ENCODE assay signal across 9 mouse cellular contexts in the genomic region with DNA sequence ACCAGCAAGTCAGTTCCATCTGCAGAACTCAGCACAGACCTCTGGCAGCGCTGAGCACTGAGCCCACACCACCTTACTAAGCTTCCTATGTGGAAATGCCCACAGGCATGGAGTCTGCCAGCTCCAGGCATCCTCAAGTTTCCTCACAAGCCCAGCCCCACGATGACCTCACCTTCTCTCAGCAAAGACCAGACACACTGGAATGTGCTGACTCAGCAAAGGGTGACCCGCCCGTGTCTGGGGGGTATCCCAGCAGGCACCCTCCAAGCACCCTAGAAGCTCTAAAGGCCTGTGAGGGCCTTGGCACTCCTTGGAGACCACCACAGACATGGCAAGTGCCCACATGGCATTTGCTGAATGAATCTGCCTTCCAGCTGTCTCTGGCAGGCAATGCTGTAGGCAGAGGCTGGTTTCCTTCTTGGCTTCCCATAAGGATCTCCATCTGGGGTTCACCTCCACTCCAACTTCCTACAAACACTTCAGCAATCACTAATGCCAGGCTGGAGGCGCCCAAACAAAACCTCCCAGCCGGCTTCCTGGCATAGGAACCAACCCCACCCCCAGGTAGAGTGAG. TPM values are rescaled to one million over a fixed set of nuclear protein-coding genes. Genes with fewer than 3 reads are reported as not detected.
DNase-seq lines count a peak whose midpoint lies in the region; ATAC-seq lines count a peak whose summit lies in the region.
"Had no signal": no experiment of that assay in that cellular context is flagged by ENCODE, and none has a peak within 500 bp of the region (broad histone marks: within the 10 kb centered on the region; RNA-seq: fewer than 3 reads in every experiment).

No protein-coding gene starts in this region.

- peak overlapping the region; percentile 27 for H3K27ac ChIP-seq in limb, embryonic 10.5 days

- intact Hi-C loops in heart, postnatal 10 days (cut with DNase I) = no loop called here

- H3K9me3 ChIP-seq in limb, embryonic 10.5 days (replicated peaks) = no peaks in the 10 kb centered on the region

- H3K27me3 ChIP-seq in limb, embryonic 10.5 days (ENCODE audit: low read depth, poor library complexity, severe bottlenecking) = no peaks in the 10 kb centered on the region

- peaks cover 80% of the 10 kb centered on the region for H3K4me1 ChIP-seq in limb, embryonic 10.5 days

- no peaks in the 10 kb centered on the region for H3K36me3 ChIP-seq in limb, embryonic 10.5 days

- no peak for ATAC-seq in megakaryocyte-erythroid progenitor cell, adult 5-6 weeks (replicated peaks; ENCODE audit: low FRiP score, low TSS enrichment, poor library complexity, severe bottlenecking)

- DNase-seq in heart, adult 11 months = peak; percentile 89
- no peak for DNase-seq in heart, postnatal 10 days
- DNase-seq in right cerebral cortex, postnatal 25 days = peak; percentile 52
- DNase-seq in right cerebral cortex, postnatal 14 days = no peak
- DNase-seq in limb, embryonic 10.5 days (ENCODE audit: low spot score) = no peak
- DNase-seq in telencephalon, adult 2 months (ENCODE audit: low read depth, low spot score) = peak; percentile 55
- DNase-seq in embryo, embryonic 10 days (ENCODE audit: low spot score) = no peak
- DNase-seq: cerebellum, adult 8-10 months had no signal

- no peak overlapping the region for H3K4me3 ChIP-seq in limb, embryonic 10.5 days

- 75% methylated on average over 6 of the region's 6 CpGs for WGBS in limb, embryonic 10.5 days

RNA-seq across cellular contexts. Expression of gene Sorcs2, which starts 17.9 kb away (rescaled TPM):
- 10 to 100 TPM; 12.2 to 12.5 TPM for total RNA-seq in heart, postnatal 10 days (2021)
- polyA plus RNA-seq in limb, embryonic 10.5 days (2016; fragmentation: Nextera tagmentation; extraction: Ambion mirVana) = 6.1 and 8.3 TPM in 2 replicates
- total RNA-seq in megakaryocyte-erythroid progenitor cell, adult 5-6 weeks (2014; fragmentation: Nextera tagmentation) = 0.30 TPM in 1 of 2 replicates, not detected in the other
- total RNA-seq in megakaryocyte-erythroid progenitor cell, adult 5-6 weeks (2017) = not detected in 2 replicates

Comparison
In these comparisons a context has a peak if more than half of its experiments do, and no peak if none do; other contexts are left out.
1. DNase-seq: peak in heart, adult 11 months (single experiment), right cerebral cortex, postnatal 25 days (single experiment) and telencephalon, adult 2 months (single experiment); none in heart, postnatal 10 days (0 of 2), right cerebral cortex, postnatal 14 days (single experiment), limb, embryonic 10.5 days (single experiment) and embryo, embryonic 10 days (single experiment).
2. RNA of gene Sorcs2, which starts 17.9 kb away (total RNA-seq): 12.2 to 12.5 TPM in heart, postnatal 10 days; 0.30 TPM in megakaryocyte-erythroid progenitor cell, adult 5-6 weeks; every median in the first group is over 10 times any median in the second.